Mouse (Mus musculus): ENCODE data around the gene Fam167b.

Gene Fam167b

GRCm38 (mm10) chr4:129609139-129609631, 30.8 kb upstream of the Fam167b start:
- ATAC-seq (ENCODE audit: insufficient number of reproducible peaks, low FRiP score, low TSS enrichment): no peak

- peak; percentile 73; the same call in 1 of the 2 replicates for ATAC-seq (ENCODE audit: insufficient number of reproducible peaks, low FRiP score, low TSS enrichment)
Observed at GRCm38 (mm10) chr4:129608426-129609025, 30.2 kb upstream of the Fam167b start.

DNA sequence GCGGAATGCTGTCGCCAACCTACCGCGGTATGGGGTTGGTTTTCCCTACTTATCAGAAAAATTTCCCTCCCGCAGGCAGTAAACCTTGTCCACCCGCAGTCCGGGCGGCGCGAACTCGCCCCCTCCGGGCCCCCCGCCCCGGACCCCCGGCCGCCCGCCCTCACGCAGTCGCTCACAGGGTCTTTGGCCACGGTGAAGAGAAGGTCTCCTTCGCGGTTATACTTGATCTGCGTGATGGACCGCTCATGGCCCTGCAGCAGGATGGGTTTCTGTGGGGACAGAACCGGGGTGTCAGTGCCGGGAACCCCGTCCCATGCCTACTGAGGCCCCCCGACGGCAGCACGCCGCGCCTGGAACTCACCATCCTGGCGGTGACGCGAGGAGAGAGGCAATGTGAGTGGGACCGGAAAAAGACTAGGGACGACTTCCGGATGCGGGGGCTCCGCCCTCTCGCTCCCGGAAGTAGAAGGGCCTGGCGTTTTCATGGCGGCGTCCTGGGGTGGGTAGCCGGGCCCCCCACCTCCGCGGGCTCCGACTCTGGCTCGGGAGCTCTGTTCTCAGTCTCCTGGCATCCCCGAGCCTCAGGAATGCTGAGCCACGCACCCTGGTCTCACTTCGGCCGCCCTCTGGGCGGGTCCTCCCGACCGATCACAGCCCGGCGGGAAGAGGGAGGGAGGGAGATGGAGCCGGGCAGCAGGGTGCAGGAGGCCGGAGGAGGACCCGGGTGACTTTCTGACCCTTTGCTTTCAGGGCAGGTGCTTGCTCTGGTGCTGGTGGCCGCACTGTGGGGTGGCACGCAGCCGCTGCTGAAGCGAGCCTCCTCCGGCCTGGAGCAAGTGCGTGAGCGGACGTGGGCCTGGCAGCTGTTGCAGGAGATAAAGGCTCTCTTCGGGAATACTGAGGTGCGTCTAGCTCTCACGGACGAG, 22.1 kb upstream of the Fam167b start, which contains the start of the genes Eif3i and Tmem234:
TSS of gene Eif3i (minus strand) at position 416 of the 926 bp plus-strand sequence.
TSS of gene Tmem234 (plus strand) at position 436 of the 926 bp plus-strand sequence.
- ATAC-seq (ENCODE audit: insufficient number of reproducible peaks, low FRiP score, low TSS enrichment): peak; percentile 90

- ATAC-seq (ENCODE audit: insufficient number of reproducible peaks, low FRiP score, low TSS enrichment): no peak
Observed at GRCm38 (mm10) chr4:129588865-129589264, 10.5 kb upstream of the Fam167b start.

- ATAC-seq (ENCODE audit: insufficient number of reproducible peaks, low FRiP score, low TSS enrichment): no peak
Observed at GRCm38 (mm10) chr4:129586943-129587342, 8.6 kb upstream of the Fam167b start.

- ATAC-seq (ENCODE audit: insufficient number of reproducible peaks, low FRiP score, low TSS enrichment): no peak
Observed at GRCm38 (mm10) chr4:129585773-129586172, 7.4 kb upstream of the Fam167b start.

DNA sequence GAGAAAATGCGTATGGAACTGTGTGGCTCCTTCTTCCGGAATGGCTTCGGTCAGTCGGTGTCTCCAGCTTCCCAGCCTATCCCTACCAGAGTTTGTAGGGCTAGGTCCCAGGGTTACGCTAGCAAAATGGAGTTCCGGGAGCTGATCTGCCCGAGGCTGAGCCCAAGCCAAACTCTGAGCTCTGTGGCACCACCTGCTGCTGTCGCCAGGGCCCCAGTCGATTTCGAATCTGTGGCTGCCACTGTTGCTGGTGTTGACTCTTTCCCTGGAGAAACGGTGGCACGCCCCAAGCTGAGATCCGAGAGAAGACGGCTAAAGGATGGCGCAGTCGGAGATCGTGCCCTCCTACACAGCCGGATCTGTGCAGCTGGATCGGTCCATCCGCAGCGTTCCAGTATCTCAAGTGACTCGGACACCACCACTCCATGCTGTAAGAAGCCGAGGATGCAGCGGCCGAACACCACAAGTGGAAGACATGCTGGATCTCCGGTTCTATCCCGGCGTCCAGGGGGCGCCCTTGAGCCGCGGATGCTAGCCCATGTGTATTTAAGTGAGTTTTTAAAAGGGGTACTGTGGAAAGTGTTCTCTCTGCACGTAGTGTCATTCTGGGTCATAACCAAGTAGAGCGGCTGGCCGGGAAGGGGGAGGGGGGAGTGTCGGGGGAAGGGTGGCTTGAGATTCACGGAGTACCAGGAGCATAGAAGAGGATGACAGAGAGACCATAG, 6.7 kb upstream of the Fam167b start:
- no peak for ATAC-seq (ENCODE audit: insufficient number of reproducible peaks, low FRiP score, low TSS enrichment)

DNA sequence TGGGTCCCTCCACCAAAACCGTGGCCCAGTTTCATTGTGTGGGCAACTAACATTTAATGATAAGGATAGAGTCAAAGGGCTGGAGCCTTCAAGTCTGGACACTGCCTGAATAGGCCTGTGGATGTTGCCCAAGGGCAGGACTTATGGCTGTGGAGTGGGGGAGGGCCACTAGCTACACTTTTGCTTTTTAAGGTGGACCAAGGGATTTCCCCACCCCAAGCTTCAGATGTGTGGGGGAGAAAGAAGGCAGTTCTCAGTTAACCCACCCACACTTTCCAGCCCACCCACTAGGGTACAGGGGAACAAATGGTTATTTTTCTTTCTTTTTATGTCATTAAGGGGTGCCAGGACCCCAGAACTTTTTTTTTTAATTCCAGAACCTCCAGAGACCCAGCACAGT, 6.0 kb upstream of the Fam167b start:
- no peak for ATAC-seq (ENCODE audit: insufficient number of reproducible peaks, low FRiP score, low TSS enrichment)

DNA sequence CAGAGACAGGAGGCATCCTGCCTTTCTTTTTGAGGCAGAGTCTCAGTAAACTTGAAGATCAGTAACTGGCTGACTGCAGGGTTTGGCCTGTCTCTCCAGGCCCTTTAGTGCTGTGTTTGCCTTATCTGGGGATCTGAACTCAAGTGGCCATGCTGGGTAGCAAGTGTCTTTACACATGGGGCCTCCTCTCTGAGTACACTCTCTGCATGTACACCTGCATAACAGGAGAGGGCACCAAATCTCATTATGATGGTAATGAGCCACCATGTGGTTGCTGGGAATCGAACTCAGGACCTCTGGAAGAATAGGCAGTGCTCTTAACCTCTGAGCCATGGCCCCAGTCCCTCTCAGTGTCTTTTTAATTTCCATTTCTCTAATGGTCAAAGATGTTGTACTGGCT, 3.9 kb upstream of the Fam167b start:
- no peak for ATAC-seq (ENCODE audit: insufficient number of reproducible peaks, low FRiP score, low TSS enrichment)

DNA sequence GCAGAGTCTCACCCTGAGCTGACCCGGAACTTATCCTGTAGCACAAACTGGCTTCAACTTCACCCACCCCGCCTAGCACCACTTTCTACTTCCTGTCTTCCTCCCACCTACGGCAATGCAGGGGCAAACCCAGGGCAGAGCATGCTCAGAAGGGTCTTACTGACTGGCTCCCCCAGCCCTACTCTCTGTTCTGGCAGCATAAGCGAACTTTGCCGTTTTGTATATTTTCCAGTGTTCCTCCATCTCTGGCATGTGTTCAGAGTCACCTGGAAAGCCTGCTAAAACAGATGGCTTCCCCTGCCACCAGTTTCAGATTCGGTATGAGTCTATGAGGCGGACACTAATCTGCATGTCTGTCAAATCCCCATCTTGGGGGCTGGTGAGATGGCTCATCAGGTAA, 2.0 kb upstream of the Fam167b start:
- no peak for ATAC-seq (ENCODE audit: insufficient number of reproducible peaks, low FRiP score, low TSS enrichment)

DNA sequence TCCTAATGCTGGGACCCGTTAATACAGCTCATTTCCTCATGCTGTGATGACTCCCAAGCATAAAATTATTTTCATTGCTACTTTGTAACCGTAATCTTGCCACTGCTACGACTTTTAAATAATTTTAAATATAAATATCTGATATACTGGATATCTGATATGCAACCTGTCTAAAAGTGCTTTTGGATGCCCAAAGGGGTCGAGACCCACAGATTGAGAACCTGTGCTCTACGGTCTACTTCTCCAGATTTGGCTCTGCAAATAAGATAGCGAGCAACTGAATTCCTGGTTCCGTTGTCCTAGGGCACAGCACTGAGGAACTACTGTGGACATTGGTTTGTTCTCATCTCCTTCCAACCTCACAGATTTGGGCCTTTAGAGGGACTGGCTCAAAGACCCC, 661 bp downstream of the Fam167b start:
- no peak for ATAC-seq (ENCODE audit: insufficient number of reproducible peaks, low FRiP score, low TSS enrichment)

GRCm38 (mm10) chr4:129576863-129577491, 1.4 kb downstream of the Fam167b start:
- ATAC-seq (ENCODE audit: insufficient number of reproducible peaks, low FRiP score, low TSS enrichment): no peak

DNA sequence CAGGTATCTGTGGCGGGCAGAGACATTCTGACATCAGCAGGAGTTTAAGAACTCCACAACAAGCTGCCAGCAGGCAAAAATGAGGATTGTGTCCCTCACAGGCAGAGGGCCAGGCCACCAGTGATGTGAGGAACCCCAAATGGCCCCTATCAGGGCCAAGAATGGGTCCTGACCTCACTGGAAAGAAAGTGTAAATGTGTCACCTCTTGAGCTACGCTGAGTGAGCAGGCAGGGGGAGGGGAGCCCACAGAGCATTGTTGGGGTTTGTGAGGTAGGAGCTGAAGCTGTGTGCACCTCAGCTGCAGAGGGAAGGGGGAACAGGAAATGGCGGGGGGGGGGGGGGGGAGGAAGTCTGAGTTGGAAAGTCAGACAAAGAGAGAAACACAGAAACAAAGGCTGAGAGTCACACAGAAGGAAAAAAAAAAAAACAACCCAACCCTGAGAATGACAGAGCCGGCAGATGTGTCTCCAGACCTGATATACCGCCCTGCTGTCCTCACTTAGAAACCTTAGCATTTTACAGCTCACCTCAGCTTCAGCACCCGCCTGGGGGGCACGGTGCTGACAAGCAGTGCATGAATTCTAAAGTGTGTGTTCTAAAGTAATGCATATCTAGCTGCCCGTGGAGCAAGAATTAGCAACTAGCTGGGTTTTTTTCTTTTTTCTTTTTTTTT, 3.0 kb downstream of the Fam167b start:
- no peak for ATAC-seq (ENCODE audit: insufficient number of reproducible peaks, low FRiP score, low TSS enrichment)

GRCm38 (mm10) chr4:129573430-129573829, 4.9 kb downstream of the Fam167b start, which contains the start of gene Lck:
TSS of gene Lck (minus strand) at chr4:129573641.
- no peak for ATAC-seq (ENCODE audit: insufficient number of reproducible peaks, low FRiP score, low TSS enrichment)

DNA sequence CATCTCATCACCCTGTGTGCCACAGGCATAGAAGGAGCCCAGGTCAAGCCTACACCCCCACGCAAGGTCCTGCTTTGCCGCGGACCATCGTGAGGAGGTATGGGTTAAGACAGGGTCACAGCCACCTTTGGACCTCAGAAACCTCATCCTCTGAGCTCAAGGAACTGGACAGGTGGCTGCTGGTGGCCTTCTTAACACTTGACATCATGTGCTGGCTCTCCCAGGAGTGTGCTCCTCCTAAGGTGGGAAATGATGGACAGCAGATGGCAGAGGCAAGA, 5.3 kb downstream of the Fam167b start:
- ATAC-seq (ENCODE audit: insufficient number of reproducible peaks, low FRiP score, low TSS enrichment): no peak

GRCm38 (mm10) chr4:129572236-129573092, 5.9 kb downstream of the Fam167b start:
- ATAC-seq (ENCODE audit: insufficient number of reproducible peaks, low FRiP score, low TSS enrichment): no peak

DNA sequence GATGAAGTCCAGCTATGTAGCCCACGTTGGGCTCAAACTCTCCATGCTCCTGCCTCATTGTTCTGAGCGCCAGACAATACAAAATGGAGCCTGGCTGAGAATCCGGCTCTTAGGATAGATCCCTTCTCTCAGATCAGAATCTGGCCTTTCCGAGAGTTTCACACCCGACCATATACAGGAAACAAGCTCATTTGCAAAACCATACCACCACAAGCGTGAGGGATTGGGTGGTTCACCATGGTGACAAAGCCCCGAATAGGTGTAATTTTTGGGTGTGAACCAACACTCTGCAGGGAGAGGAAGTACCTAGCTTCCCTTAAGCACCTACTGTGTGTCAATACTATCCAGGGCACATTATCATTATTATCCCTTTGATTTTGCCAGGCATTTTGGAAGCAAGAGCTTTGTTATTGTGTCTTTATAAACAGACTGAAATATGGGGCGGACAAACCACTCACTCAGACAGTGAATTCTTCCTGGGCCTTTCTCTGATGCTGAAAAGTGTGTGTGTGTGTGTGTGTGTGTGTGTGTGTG, 6.7 kb downstream of the Fam167b start:
- ATAC-seq (ENCODE audit: insufficient number of reproducible peaks, low FRiP score, low TSS enrichment): no peak

DNA sequence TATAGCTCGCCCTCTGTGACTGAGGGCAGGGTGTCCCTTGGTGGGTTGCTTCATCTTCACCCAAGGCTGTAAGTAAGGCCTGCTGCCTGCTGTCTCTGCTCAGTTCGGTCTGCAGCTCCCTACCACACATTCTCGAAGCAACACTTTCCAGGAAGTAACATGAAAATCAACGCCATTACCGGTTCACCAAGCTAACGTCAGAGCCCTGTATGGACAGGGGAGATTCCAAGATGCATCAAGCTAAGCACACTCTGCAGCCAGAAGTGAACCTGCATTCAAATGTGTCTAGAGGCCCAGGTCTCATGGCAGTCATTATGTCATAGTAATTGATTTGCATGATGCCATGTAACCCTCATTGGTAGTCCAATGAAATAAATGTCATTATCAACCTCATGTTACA, 8.3 kb downstream of the Fam167b start:
- no peak for ATAC-seq (ENCODE audit: insufficient number of reproducible peaks, low FRiP score, low TSS enrichment)

GRCm38 (mm10) chr4:129568366-129568765, 10.0 kb downstream of the Fam167b start:
- no peak for ATAC-seq (ENCODE audit: insufficient number of reproducible peaks, low FRiP score, low TSS enrichment)
